Mouse (Mus musculus): ENCODE measurements at regions not wholly inside any gene's neighbourhood (a gene's known extent, or its start where the extent isn't known, plus 50 kb on each side); places are given as distances from the start of the nearest gene placed in this dataset.

- ATAC-seq (replicated peaks; ENCODE audit: low FRiP score, low TSS enrichment, poor library complexity, severe bottlenecking): no peak
Observed at GRCm38 (mm10) chr19:15513197-15513596, 433.9 kb downstream of the Psat1 start.

GRCm38 (mm10) chr19:15510395-15510794 is 436.7 kb downstream of the Psat1 start:
- ATAC-seq (replicated peaks; ENCODE audit: low FRiP score, low TSS enrichment, poor library complexity, severe bottlenecking): no peak

- ATAC-seq (replicated peaks; ENCODE audit: low FRiP score, low TSS enrichment, poor library complexity, severe bottlenecking): no peak
Observed at GRCm38 (mm10) chr19:15502985-15503354, 444.2 kb downstream of the Psat1 start.

GRCm38 (mm10) chr19:15502315-15502984 is 444.7 kb downstream of the Psat1 start:
- ATAC-seq (replicated peaks; ENCODE audit: low FRiP score, low TSS enrichment, poor library complexity, severe bottlenecking): no peak

GRCm38 (mm10) chr19:15495532-15495931 is 451.6 kb downstream of the Psat1 start:
- no peak for ATAC-seq (replicated peaks; ENCODE audit: low FRiP score, low TSS enrichment, poor library complexity, severe bottlenecking)

- no peak for ATAC-seq (replicated peaks; ENCODE audit: low FRiP score, low TSS enrichment, poor library complexity, severe bottlenecking)
Observed at GRCm38 (mm10) chr19:15487576-15487975, 459.6 kb downstream of the Psat1 start.

- ATAC-seq (replicated peaks; ENCODE audit: low FRiP score, low TSS enrichment, poor library complexity, severe bottlenecking): no peak
Observed at GRCm38 (mm10) chr19:15481605-15482004, 465.5 kb downstream of the Psat1 start.

- ATAC-seq (replicated peaks; ENCODE audit: low FRiP score, low TSS enrichment, poor library complexity, severe bottlenecking): no peak
Observed at GRCm38 (mm10) chr19:15469541-15469940, 477.6 kb downstream of the Psat1 start.

- ATAC-seq (replicated peaks; ENCODE audit: low FRiP score, low TSS enrichment, poor library complexity, severe bottlenecking): no peak
Observed at GRCm38 (mm10) chr19:15466713-15467112, 480.4 kb downstream of the Psat1 start.

- ATAC-seq (replicated peaks; ENCODE audit: low FRiP score, low TSS enrichment, poor library complexity, severe bottlenecking): no peak
Observed at GRCm38 (mm10) chr19:15465063-15465760, 481.9 kb downstream of the Psat1 start.

GRCm38 (mm10) chr19:15457793-15458192 is 489.3 kb downstream of the Psat1 start:
- ATAC-seq (replicated peaks; ENCODE audit: low FRiP score, low TSS enrichment, poor library complexity, severe bottlenecking): no peak

- ATAC-seq (replicated peaks; ENCODE audit: low FRiP score, low TSS enrichment, poor library complexity, severe bottlenecking): no peak
Observed at GRCm38 (mm10) chr19:15456943-15457735, 490.0 kb downstream of the Psat1 start.

GRCm38 (mm10) chr19:15448989-15449388 is 498.1 kb downstream of the Psat1 start:
- ATAC-seq (replicated peaks; ENCODE audit: low FRiP score, low TSS enrichment, poor library complexity, severe bottlenecking): no peak

GRCm38 (mm10) chr19:15431798-15432197 is 515.3 kb downstream of the Psat1 start:
- no peak for ATAC-seq (replicated peaks; ENCODE audit: low FRiP score, low TSS enrichment, poor library complexity, severe bottlenecking)

- ATAC-seq (replicated peaks; ENCODE audit: low FRiP score, low TSS enrichment, poor library complexity, severe bottlenecking): no peak
Observed at GRCm38 (mm10) chr19:15421311-15421710, 525.8 kb downstream of the Psat1 start.

GRCm38 (mm10) chr19:15398624-15399023 is 548.5 kb downstream of the Psat1 start:
- no peak for ATAC-seq (replicated peaks; ENCODE audit: low FRiP score, low TSS enrichment, poor library complexity, severe bottlenecking)

- no peak for ATAC-seq (replicated peaks; ENCODE audit: low FRiP score, low TSS enrichment, poor library complexity, severe bottlenecking)
Observed at GRCm38 (mm10) chr19:15371682-15372081, 575.5 kb downstream of the Psat1 start.

- no peak for ATAC-seq (replicated peaks; ENCODE audit: low FRiP score, low TSS enrichment, poor library complexity, severe bottlenecking)
Observed at GRCm38 (mm10) chr19:15366951-15367350, 580.2 kb downstream of the Psat1 start.

GRCm38 (mm10) chr19:15357181-15357580 is 590.0 kb downstream of the Psat1 start:
- no peak for ATAC-seq (replicated peaks; ENCODE audit: low FRiP score, low TSS enrichment, poor library complexity, severe bottlenecking)

GRCm38 (mm10) chr19:15348356-15348755 is 598.8 kb downstream of the Psat1 start:
- no peak for ATAC-seq (replicated peaks; ENCODE audit: low FRiP score, low TSS enrichment, poor library complexity, severe bottlenecking)
